Mouse (Mus musculus) neural tube, embryonic 11.5 days (tissue): ENCODE data around the gene Mfsd7a. TPM values are rescaled to one million over a fixed set of nuclear protein-coding genes. Genes with fewer than 3 reads are reported as not detected.
"Not testable (repeated sequence)": the region's sequence is repeated elsewhere in the genome, so short reads cannot be mapped to it uniquely, and the experiment has no call there.

ENCODE experiments used
- ATAC-seq: fragments of 200-750 bp; cut with Nextera tagmentation; 2 replicates; pipeline ENCODE4 v1.8.0; 2017; ENCODE audit warnings: moderate number of reproducible peaks, mild to moderate bottlenecking, moderate TSS enrichment, moderate library complexity; ENCODE audit not compliant: insufficient read depth, low FRiP score, low TSS enrichment
- DNase-seq: peaks from one replicate; pipeline ENCODE4 v3.0.0-alpha.2; 2015; ENCODE audit warnings: low spot score
- H3K27ac ChIP-seq: fragments of 300-500 bp; sonication (generic); 2 replicates; pipeline ENCODE4 v1.5.1; 2014; ENCODE audit warnings: low read depth, mild to moderate bottlenecking, low read length
- H3K27me3 ChIP-seq: fragments of 300-500 bp; sonication (generic); 2 replicates; pipeline ENCODE4 v1.6.1; 2014; ENCODE audit warnings: mild to moderate bottlenecking, low read length, mixed read lengths; ENCODE audit not compliant: control insufficient read depth, insufficient read depth
- H3K36me3 ChIP-seq: fragments of 300-500 bp; sonication (generic); 2 replicates; pipeline ENCODE4 v1.6.1; 2014; ENCODE audit warnings: mild to moderate bottlenecking, low read length, moderate library complexity, mixed read lengths; ENCODE audit not compliant: control insufficient read depth, insufficient read depth
- H3K4me1 ChIP-seq: fragments of 300-500 bp; sonication (generic); 2 replicates; pipeline ENCODE4 v1.6.1; 2014; ENCODE audit warnings: low read length, mixed read lengths; ENCODE audit not compliant: control insufficient read depth, insufficient read depth
- H3K4me2 ChIP-seq: fragments of 300-500 bp; sonication (generic); 2 replicates; pipeline ENCODE4 v1.6.1; 2014; ENCODE audit warnings: low read depth, mild to moderate bottlenecking, moderate library complexity
- H3K4me3 ChIP-seq: fragments of 300-500 bp; sonication (generic); 2 replicates; pipeline ENCODE4 v1.5.1; 2014; ENCODE audit warnings: low read depth, low read length
- H3K9ac ChIP-seq: fragments of 300-500 bp; sonication (generic); 2 replicates; pipeline ENCODE4 v1.6.1; 2014; ENCODE audit warnings: mild to moderate bottlenecking, low read length
- H3K9me3 ChIP-seq: fragments of 300-500 bp; sonication (generic); 2 replicates; pipeline ENCODE4 v1.6.1; 2016; ENCODE audit warnings: low read length; ENCODE audit not compliant: control insufficient read depth
- WGBS: fragments of 180-500 bp; shearing (Covaris S2); extraction: QIAGEN DNeasy Blood & Tissue Kit; methylation state at CpG from one replicate; pipeline ENCODE4 v1.1.7; 2014; 5-methylcytosine and 5-hydroxymethylcytosine counted together
- polyA plus RNA-seq: library from polyadenylated mRNA; unstranded; fragments of >200 nt; fragmentation: Nextera tagmentation; extraction: Ambion mirVana; gene quantifications from 2 replicates; pipeline ENCODE4 v1.2.1, GENCODE M21; 2014

Gene Mfsd7a
- polyA plus RNA-seq = not detected in 2 replicates

GRCm38 (mm10) chr5:108448785-108449668, at the start of gene Mfsd7a:
Gene Mfsd7a (minus strand): TSS chr5:108448891.
- Histone ChIP-seq H3K9me3 (no peaks in the 10 kb centered on the region), H3K36me3 (no peaks in the 10 kb centered on the region), H3K4me3 (peak within 1 kb of the TSS; percentile 22), H3K9ac (peak within 1 kb of the TSS; percentile 37; the same call in 1 of the 2 replicates), H3K4me2 (peak within 1 kb of the TSS; percentile 50), H3K27ac (no peak within 1 kb of the TSS), H3K4me1 (no peaks in the 10 kb centered on the region), H3K27me3 (no peaks in the 10 kb centered on the region; the same call in 1 of the 2 replicates)
- WGBS = 12% methylated on average over 24 of the region's 24 CpGs
- DNase-seq = peak; percentile 50
- peak; percentile 67; the same call in 1 of the 2 replicates for ATAC-seq

- H3K4me1 ChIP-seq, H3K9ac ChIP-seq, H3K27me3 ChIP-seq, H3K27ac ChIP-seq, H3K4me3 ChIP-seq, H3K4me2 ChIP-seq, H3K9me3 ChIP-seq, DNase-seq, ATAC-seq: not testable (repeated sequence)
- H3K36me3 ChIP-seq = peaks cover 13% of the 10 kb centered on the region
- 93% methylated on average over 4 of the region's 5 CpGs for WGBS
Measured at GRCm38 (mm10) chr5:108486148-108486547, 37.5 kb upstream of the Mfsd7a start.

- no peak overlapping the region for H3K9ac ChIP-seq
- no peak overlapping the region for H3K4me2 ChIP-seq
- WGBS = 97% methylated on average over 2 of the region's 2 CpGs
- no peak overlapping the region for H3K27ac ChIP-seq
- H3K27me3 ChIP-seq = no peaks in the 10 kb centered on the region
- ATAC-seq = no peak
- H3K4me3 ChIP-seq = no peak overlapping the region
- H3K4me1 ChIP-seq = no peaks in the 10 kb centered on the region
- no peaks in the 10 kb centered on the region for H3K9me3 ChIP-seq
- peak; percentile 29 for DNase-seq
- H3K36me3 ChIP-seq = peaks cover 12% of the 10 kb centered on the region
Measured at GRCm38 (mm10) chr5:108485239-108485638, 36.5 kb upstream of the Mfsd7a start.

DNA sequence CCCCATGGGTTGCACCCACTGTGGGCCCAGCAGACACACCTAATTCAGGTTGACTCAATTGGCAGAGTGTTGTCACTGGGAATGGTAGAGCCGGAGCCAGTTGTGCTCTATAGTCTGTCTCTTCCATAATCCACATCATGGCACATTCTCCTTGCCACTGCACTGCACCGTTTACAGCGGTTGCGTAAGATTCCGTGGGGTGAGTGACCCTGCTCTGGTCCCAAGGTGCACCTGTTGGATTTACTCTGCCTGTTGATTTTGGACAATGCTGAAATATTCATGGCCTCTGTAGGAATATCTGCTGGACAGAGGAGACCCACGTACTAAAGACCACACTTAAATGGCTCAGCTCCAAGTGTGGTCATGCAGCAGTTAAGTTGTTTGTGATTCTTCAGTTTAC, 34.3 kb upstream of the Mfsd7a start:
- Histone ChIP-seq H3K36me3 (no peaks in the 10 kb centered on the region), H3K9me3 (no peaks in the 10 kb centered on the region), H3K27me3 (no peaks in the 10 kb centered on the region), H3K4me1 (no peaks in the 10 kb centered on the region), H3K4me2 (no peak overlapping the region), H3K4me3 (no peak overlapping the region), H3K27ac (no peak overlapping the region), H3K9ac (no peak overlapping the region)
- no peak for ATAC-seq
- WGBS = 92% methylated on average over 6 of the region's 6 CpGs
- DNase-seq = no peak

GRCm38 (mm10) chr5:108475977-108476376, 27.3 kb upstream of the Mfsd7a start:
- H3K36me3 ChIP-seq = peaks cover 14% of the 10 kb centered on the region
- H3K9me3 ChIP-seq = no peaks in the 10 kb centered on the region
- no peak overlapping the region for H3K4me2 ChIP-seq
- ATAC-seq = no peak
- no peak overlapping the region for H3K4me3 ChIP-seq
- H3K4me1 ChIP-seq = no peaks in the 10 kb centered on the region
- no peak for DNase-seq
- H3K27ac ChIP-seq = no peak overlapping the region
- no peak overlapping the region for H3K9ac ChIP-seq
- 95% methylated on average over 3 of the region's 3 CpGs for WGBS
- H3K27me3 ChIP-seq = no peaks in the 10 kb centered on the region

GRCm38 (mm10) chr5:108473737-108474136, 25.0 kb upstream of the Mfsd7a start:
- no peak overlapping the region for H3K4me2 ChIP-seq
- ATAC-seq (no peak), DNase-seq (no peak)
- no peaks in the 10 kb centered on the region for H3K27me3 ChIP-seq
- WGBS = 85% methylated on average over 4 of the region's 4 CpGs
- no peaks in the 10 kb centered on the region for H3K4me1 ChIP-seq
- H3K9ac ChIP-seq = no peak overlapping the region
- peaks cover 14% of the 10 kb centered on the region for H3K36me3 ChIP-seq
- no peak overlapping the region for H3K4me3 ChIP-seq
- H3K27ac ChIP-seq = no peak overlapping the region
- no peaks in the 10 kb centered on the region for H3K9me3 ChIP-seq

- DNase-seq (no peak), ATAC-seq (no peak)
- no peak overlapping the region for H3K9ac ChIP-seq
- no peaks in the 10 kb centered on the region for H3K9me3 ChIP-seq
- H3K4me2 ChIP-seq = no peak overlapping the region
- 67% methylated on average over 7 of the region's 7 CpGs for WGBS
- no peaks in the 10 kb centered on the region for H3K4me1 ChIP-seq
- H3K36me3 ChIP-seq = peaks cover 4% of the 10 kb centered on the region; the same call in 1 of the 2 replicates
- H3K27ac ChIP-seq = no peak overlapping the region
- no peaks in the 10 kb centered on the region for H3K27me3 ChIP-seq
- H3K4me3 ChIP-seq = no peak overlapping the region
Measured at GRCm38 (mm10) chr5:108469617-108470016, 20.9 kb upstream of the Mfsd7a start.

GRCm38 (mm10) chr5:108466647-108467046, 18.0 kb upstream of the Mfsd7a start:
- Histone ChIP-seq H3K4me3 (no peak overlapping the region), H3K27me3 (no peaks in the 10 kb centered on the region), H3K4me1 (peaks cover 22% of the 10 kb centered on the region), H3K27ac (no peak overlapping the region), H3K4me2 (no peak overlapping the region), H3K9me3 (no peaks in the 10 kb centered on the region), H3K9ac (no peak overlapping the region), H3K36me3 (no peaks in the 10 kb centered on the region)
- no peak for DNase-seq
- WGBS = 96% methylated on average over 1 of the region's 1 CpGs
- ATAC-seq = no peak
